Mouse (Mus musculus): ENCODE data around the gene Il21r. TPM values are rescaled to one million over a fixed set of nuclear protein-coding genes. Genes with fewer than 3 reads are reported as not detected.

Il21r gene
- polyA plus RNA-seq, 1 experiment from 2014 or later: 0.57 TPM

- Histone ChIP-seq H3K4me1 (peaks cover 4% of the 10 kb centered on the region; the same call in 1 of the 2 replicates), H3K4me2 (replicated peaks) (no peak overlapping the region), H3K4me3 (no peak overlapping the region), H3K27me3 (no peaks in the 10 kb centered on the region), H3K9ac (no peak overlapping the region), H3K27ac (no peak overlapping the region), H3K36me3 (no peaks in the 10 kb centered on the region), H3K9me3 (replicated peaks) (no peaks in the 10 kb centered on the region)
- WGBS: 86% methylated on average over 3 of the region's 3 CpGs
- no peak for ATAC-seq (ENCODE audit: low FRiP score)
Measured at GRCm38 (mm10) chr7:125563093-125563492, 40.1 kb upstream of the Il21r start.

GRCm38 (mm10) chr7:125564316-125565024 is 38.8 kb upstream of the Il21r start:
- H3K4me2 ChIP-seq (replicated peaks): no peak overlapping the region
- H3K27me3 ChIP-seq: no peaks in the 10 kb centered on the region
- 0 out of 2 replicates have a peak, but pooled peaks have one; percentile 18 for ATAC-seq (ENCODE audit: low FRiP score)
- WGBS: 61% methylated on average over 11 of the region's 11 CpGs
- no peak overlapping the region for H3K27ac ChIP-seq
- H3K4me1 ChIP-seq: peaks cover 4% of the 10 kb centered on the region; the same call in 1 of the 2 replicates
- no peaks in the 10 kb centered on the region for H3K9me3 ChIP-seq (replicated peaks)
- H3K9ac ChIP-seq: no peak overlapping the region
- H3K36me3 ChIP-seq: no peaks in the 10 kb centered on the region
- H3K4me3 ChIP-seq: no peak overlapping the region

DNA sequence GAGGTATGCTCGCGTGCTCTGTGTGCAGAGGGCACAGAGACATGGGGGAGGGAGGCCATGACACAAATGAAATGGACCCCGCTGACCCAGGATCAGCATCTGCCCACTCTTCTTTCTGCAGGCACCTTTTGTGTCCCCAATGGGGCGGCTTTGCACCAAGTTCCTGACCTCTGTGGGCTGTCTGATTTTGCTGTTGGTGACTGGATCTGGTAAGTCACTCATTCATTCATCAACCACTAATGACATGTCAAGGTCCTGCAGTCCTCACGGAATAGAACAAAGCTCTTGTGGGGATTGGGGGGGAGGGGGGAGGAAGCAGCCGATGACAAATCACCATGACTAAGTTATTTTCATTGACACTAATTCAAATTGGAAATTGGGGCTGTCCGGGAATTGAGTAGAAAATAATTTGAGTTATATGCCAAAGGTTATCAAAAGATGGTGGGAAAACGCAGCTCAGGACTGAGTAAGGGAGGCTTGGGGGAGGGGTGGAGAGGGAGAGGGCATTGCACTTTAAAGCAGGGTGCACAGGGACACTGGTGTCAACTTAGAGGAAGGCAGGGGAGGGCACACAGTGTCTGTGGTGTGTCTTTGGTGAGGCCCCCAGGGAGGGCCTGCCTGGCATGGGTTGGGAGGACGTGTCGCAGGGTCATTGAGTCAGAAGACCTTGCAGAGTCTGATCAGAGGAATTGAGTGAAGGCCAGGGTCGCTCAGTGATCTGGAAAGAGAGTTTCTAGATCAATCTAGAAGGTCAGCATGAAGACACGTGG is 37.5 kb upstream of the Il21r start:
- no peak overlapping the region for H3K4me3 ChIP-seq
- peaks cover 4% of the 10 kb centered on the region; the same call in 1 of the 2 replicates for H3K4me1 ChIP-seq
- WGBS: 44% methylated on average over 12 of the region's 12 CpGs

GRCm38 (mm10) chr7:125566420-125566819 is 36.8 kb upstream of the Il21r start:
- Histone ChIP-seq H3K4me1 (peaks cover 4% of the 10 kb centered on the region; the same call in 1 of the 2 replicates), H3K36me3 (no peaks in the 10 kb centered on the region), H3K27ac (no peak overlapping the region), H3K27me3 (no peaks in the 10 kb centered on the region), H3K4me2 (replicated peaks) (no peak overlapping the region), H3K4me3 (no peak overlapping the region), H3K9ac (no peak overlapping the region), H3K9me3 (replicated peaks) (no peaks in the 10 kb centered on the region)
- no peak for ATAC-seq (ENCODE audit: low FRiP score)
- WGBS: 66% methylated on average over 2 of the region's 2 CpGs

More for the DNA sequence above, 37.5 kb upstream of the Il21r start:
- no peak for ATAC-seq (ENCODE audit: low FRiP score)
- no peaks in the 10 kb centered on the region for H3K36me3 ChIP-seq
- no peaks in the 10 kb centered on the region for H3K9me3 ChIP-seq (replicated peaks)
- no peak overlapping the region for H3K27ac ChIP-seq
- no peak overlapping the region for H3K4me2 ChIP-seq (replicated peaks)
- H3K27me3 ChIP-seq: no peaks in the 10 kb centered on the region
- H3K9ac ChIP-seq: no peak overlapping the region

DNA sequence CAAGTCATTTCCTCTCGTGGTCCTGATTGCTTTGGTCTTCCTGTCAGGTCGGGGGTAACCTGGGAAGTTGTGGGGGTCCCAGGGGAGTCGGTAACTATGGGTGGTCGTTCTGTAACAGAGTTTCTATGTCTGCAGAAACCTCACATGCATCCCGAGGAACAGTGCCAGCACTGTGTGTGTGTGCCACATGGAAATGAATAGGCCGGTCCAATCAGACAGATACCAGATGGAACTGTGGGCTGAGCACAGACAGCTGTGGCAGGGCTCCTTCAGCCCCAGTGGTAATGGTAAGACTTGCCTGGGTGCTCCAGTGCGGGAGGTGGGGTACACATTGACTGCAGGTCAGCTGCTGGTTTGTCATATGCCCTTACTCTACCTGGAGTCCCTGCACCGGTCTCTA is 34.3 kb upstream of the Il21r start:
- Histone ChIP-seq H3K36me3 (no peaks in the 10 kb centered on the region), H3K4me2 (replicated peaks) (no peak overlapping the region), H3K27me3 (no peaks in the 10 kb centered on the region), H3K4me3 (no peak overlapping the region), H3K9ac (no peak overlapping the region), H3K27ac (no peak overlapping the region), H3K4me1 (peaks cover 11% of the 10 kb centered on the region; the same call in 1 of the 2 replicates), H3K9me3 (replicated peaks) (no peaks in the 10 kb centered on the region)
- no peak for ATAC-seq (ENCODE audit: low FRiP score)
- 80% methylated on average over 8 of the region's 8 CpGs for WGBS

- Histone ChIP-seq H3K4me1 (0 out of 2 replicates have a peak, but pooled peaks cover 6% of the 10 kb centered on the region), H3K27me3 (no peaks in the 10 kb centered on the region), H3K4me3 (no peak overlapping the region), H3K9me3 (replicated peaks) (no peaks in the 10 kb centered on the region), H3K36me3 (no peaks in the 10 kb centered on the region), H3K27ac (peak overlapping the region; percentile 37), H3K9ac (no peak overlapping the region), H3K4me2 (replicated peaks) (no peak overlapping the region)
- WGBS: 79% methylated on average over 19 of the region's 19 CpGs
- ATAC-seq (ENCODE audit: low FRiP score): peak; percentile 35; the same call in 1 of the 2 replicates
Measured at GRCm38 (mm10) chr7:125571891-125572290, 31.3 kb upstream of the Il21r start.

- no peak overlapping the region for H3K27ac ChIP-seq
- H3K9me3 ChIP-seq (replicated peaks): no peaks in the 10 kb centered on the region
- 0 out of 2 replicates have a peak, but pooled peaks cover 6% of the 10 kb centered on the region for H3K4me1 ChIP-seq
- 80% methylated on average over 6 of the region's 6 CpGs for WGBS
- no peaks in the 10 kb centered on the region for H3K27me3 ChIP-seq
- H3K4me3 ChIP-seq: no peak overlapping the region
- no peaks in the 10 kb centered on the region for H3K36me3 ChIP-seq
- no peak for ATAC-seq (ENCODE audit: low FRiP score)
- H3K9ac ChIP-seq: no peak overlapping the region
- H3K4me2 ChIP-seq (replicated peaks): no peak overlapping the region
Measured at GRCm38 (mm10) chr7:125572737-125573136, 30.5 kb upstream of the Il21r start.

DNA sequence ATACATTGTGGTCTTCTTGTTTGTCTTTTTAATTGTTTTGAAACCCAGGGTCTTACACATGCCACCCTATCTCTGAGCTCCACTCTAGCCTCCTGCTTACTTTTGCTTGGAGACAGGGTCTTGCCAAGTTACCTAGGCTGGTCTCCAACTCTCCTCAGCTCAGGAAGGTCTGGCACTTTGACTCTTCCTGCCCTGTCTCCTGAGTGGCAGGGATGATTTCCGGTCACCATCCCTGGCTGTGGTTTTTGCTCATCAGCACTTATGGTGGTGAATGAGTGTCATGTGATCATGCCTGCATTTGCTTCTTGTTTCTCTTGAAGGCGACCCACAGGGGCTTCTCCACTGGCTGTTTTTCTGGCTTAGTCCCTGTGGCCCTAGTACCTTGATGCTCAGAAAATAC is 29.4 kb upstream of the Il21r start:
- H3K27me3 ChIP-seq: no peaks in the 10 kb centered on the region
- ATAC-seq (ENCODE audit: low FRiP score): no peak
- WGBS: 84% methylated on average over 2 of the region's 2 CpGs

GRCm38 (mm10) chr7:125574832-125575231 is 28.4 kb upstream of the Il21r start:
- H3K27ac ChIP-seq: no peak overlapping the region
- H3K9me3 ChIP-seq (replicated peaks): no peaks in the 10 kb centered on the region
- H3K4me1 ChIP-seq: 0 out of 2 replicates have a peak, but pooled peaks cover 6% of the 10 kb centered on the region
- H3K36me3 ChIP-seq: no peaks in the 10 kb centered on the region
- no peak for ATAC-seq (ENCODE audit: low FRiP score)
- 81% methylated on average over 3 of the region's 3 CpGs for WGBS
- H3K9ac ChIP-seq: no peak overlapping the region
- no peaks in the 10 kb centered on the region for H3K27me3 ChIP-seq
- H3K4me2 ChIP-seq (replicated peaks): no peak overlapping the region
- H3K4me3 ChIP-seq: no peak overlapping the region

More for the DNA sequence above, 29.4 kb upstream of the Il21r start:
- H3K36me3 ChIP-seq: no peaks in the 10 kb centered on the region
- H3K9me3 ChIP-seq (replicated peaks): no peaks in the 10 kb centered on the region
- 0 out of 2 replicates have a peak, but pooled peaks cover 6% of the 10 kb centered on the region for H3K4me1 ChIP-seq
- H3K9ac ChIP-seq: no peak overlapping the region
- H3K4me2 ChIP-seq (replicated peaks): no peak overlapping the region
- H3K27ac ChIP-seq: no peak overlapping the region
- no peak overlapping the region for H3K4me3 ChIP-seq

DNA sequence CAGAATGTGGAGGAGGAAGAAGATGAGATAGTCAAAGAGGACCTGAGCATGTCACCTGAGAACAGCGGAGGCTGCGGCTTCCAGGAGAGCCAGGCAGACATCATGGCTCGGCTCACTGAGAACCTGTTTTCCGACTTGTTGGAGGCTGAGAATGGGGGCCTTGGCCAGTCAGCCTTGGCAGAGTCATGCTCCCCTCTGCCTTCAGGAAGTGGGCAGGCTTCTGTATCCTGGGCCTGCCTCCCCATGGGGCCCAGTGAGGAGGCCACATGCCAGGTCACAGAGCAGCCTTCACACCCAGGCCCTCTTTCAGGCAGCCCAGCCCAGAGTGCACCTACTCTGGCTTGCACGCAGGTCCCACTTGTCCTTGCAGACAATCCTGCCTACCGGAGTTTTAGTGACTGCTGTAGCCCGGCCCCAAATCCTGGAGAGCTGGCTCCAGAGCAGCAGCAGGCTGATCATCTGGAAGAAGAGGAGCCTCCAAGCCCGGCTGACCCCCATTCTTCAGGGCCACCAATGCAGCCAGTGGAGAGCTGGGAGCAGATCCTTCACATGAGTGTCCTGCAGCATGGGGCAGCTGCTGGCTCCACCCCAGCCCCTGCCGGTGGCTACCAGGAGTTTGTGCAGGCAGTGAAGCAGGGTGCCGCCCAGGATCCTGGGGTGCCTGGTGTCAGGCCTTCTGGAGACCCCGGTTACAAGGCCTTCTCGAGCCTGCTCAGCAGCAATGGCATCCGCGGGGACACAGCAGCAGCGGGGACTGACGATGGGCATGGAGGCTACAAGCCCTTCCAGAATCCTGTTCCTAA is 27.3 kb upstream of the Il21r start:
- ATAC-seq (ENCODE audit: low FRiP score): no peak
- Histone ChIP-seq H3K4me2 (replicated peaks) (no peak overlapping the region), H3K27ac (no peak overlapping the region), H3K36me3 (no peaks in the 10 kb centered on the region), H3K9ac (no peak overlapping the region), H3K4me3 (no peak overlapping the region), H3K4me1 (0 out of 2 replicates have a peak, but pooled peaks cover 6% of the 10 kb centered on the region), H3K9me3 (replicated peaks) (no peaks in the 10 kb centered on the region), H3K27me3 (0 out of 2 replicates have a peak, but pooled peaks cover 5% of the 10 kb centered on the region)
- WGBS: 88% methylated on average over 16 of the region's 16 CpGs

GRCm38 (mm10) chr7:125576982-125577381 is 26.2 kb upstream of the Il21r start:
- H3K27ac ChIP-seq: no peak overlapping the region

More at GRCm38 (mm10) chr7:125576982-125577381, 26.2 kb upstream of the Il21r start:
- Histone ChIP-seq H3K27me3 (0 out of 2 replicates have a peak, but pooled peaks cover 5% of the 10 kb centered on the region), H3K4me1 (0 out of 2 replicates have a peak, but pooled peaks cover 4% of the 10 kb centered on the region), H3K9ac (no peak overlapping the region), H3K4me3 (no peak overlapping the region), H3K4me2 (replicated peaks) (no peak overlapping the region), H3K9me3 (replicated peaks) (no peaks in the 10 kb centered on the region), H3K36me3 (no peaks in the 10 kb centered on the region)
- 70% methylated on average over 7 of the region's 7 CpGs for WGBS
- ATAC-seq (ENCODE audit: low FRiP score): no peak
